Comparison of ENCODE assay signal across 24 mouse cellular contexts in the genomic region with DNA sequence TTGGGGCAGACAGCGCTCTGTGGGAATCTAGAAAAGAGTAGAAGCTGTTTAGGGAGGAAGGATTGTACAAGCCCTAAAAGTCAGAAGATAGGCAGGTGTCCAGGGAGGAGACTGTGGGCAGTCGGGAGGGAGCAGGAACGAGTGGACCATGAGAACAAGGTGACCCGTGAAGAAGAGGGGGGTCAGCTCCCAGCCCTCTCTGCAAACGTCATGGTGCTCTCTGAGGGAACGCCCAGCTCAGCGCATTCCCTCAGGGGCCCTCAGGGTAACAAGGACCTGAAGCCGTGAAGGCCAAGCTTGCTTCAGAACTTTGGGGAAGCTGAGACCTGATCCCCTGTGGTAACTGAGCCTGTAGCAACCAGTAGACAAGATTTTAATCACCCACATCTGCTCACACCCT. TPM values are rescaled to one million over a fixed set of nuclear protein-coding genes. Genes with fewer than 3 reads are reported as not detected.
"Had no signal": no experiment of that assay in that cellular context is flagged by ENCODE, and none has a peak within 500 bp of the region (broad histone marks: within the 10 kb centered on the region; RNA-seq: fewer than 3 reads in every experiment).

No protein-coding gene starts in this region.

- H3K9ac ChIP-seq: liver, embryonic 13.5 days; lung, embryonic 14.5 days; neural tube, embryonic 12.5 days; neural tube, embryonic 15.5 days had no signal

- H3K27me3 ChIP-seq: liver, embryonic 13.5 days; neural tube, embryonic 12.5 days had no signal

- DNase-seq: kidney, adult 2 months; kidney, postnatal 10 days; layer of hippocampus, postnatal 36 days; liver, embryonic 13.5 days; lung, embryonic 14.5 days; lung, postnatal 10 days; lung, postnatal 36 days; midbrain, embryonic 14.5 days; right cerebral cortex, adult 18-20 months; right cerebral cortex, postnatal 14 days; right cerebral cortex, postnatal 4 days; thymus, adult 2 months; thymus, postnatal 14 days; thymus, postnatal 4 days had no signal

- H3K27ac ChIP-seq: left cerebral cortex, adult 2 months; liver, embryonic 13.5 days; midbrain, embryonic 10.5 days; neural tube, embryonic 12.5 days; neural tube, embryonic 15.5 days; stomach, postnatal 0 days had no signal

- H3K9me3 ChIP-seq: liver, embryonic 13.5 days; midbrain, embryonic 10.5 days; neural tube, embryonic 12.5 days had no signal

- H3K4me1 ChIP-seq: midbrain, embryonic 10.5 days; neural tube, embryonic 12.5 days had no signal

- ATAC-seq: intestine, embryonic 16.5 days had no signal

- H3K4me3 ChIP-seq: left cerebral cortex, adult 2 months; liver, embryonic 13.5 days; megakaryocyte, embryonic 14.5 days; midbrain, embryonic 10.5 days; neural tube, embryonic 12.5 days; neural tube, embryonic 15.5 days had no signal

- H3K36me3 ChIP-seq: liver, embryonic 13.5 days; midbrain, embryonic 10.5 days; neural tube, embryonic 12.5 days; neural tube, embryonic 15.5 days had no signal

- H3K4me2 ChIP-seq: liver, embryonic 13.5 days; lung, embryonic 14.5 days; neural tube, embryonic 12.5 days; neural tube, embryonic 15.5 days had no signal

RNA-seq across cellular contexts. Expression of gene Chil1, which starts 31.9 kb away (rescaled TPM):
- polyA plus RNA-seq: lung, embryonic 14.5 days had no signal

RNA-seq across cellular contexts. Expression of gene Chit1, which starts 39.0 kb away (rescaled TPM):
- polyA plus RNA-seq: intestine, embryonic 16.5 days; kidney, adult 2 months; limb, embryonic 11.5 days; liver, adult 2 months; lung, embryonic 14.5 days; midbrain, embryonic 10.5 days; midbrain, embryonic 14.5 days; stomach, embryonic 14.5 days had no signal

RNA-seq across cellular contexts. Expression of gene Mybph, which starts 43.2 kb away (rescaled TPM):
- polyA plus RNA-seq: liver, adult 2 months; lung, embryonic 14.5 days; stomach, embryonic 14.5 days had no signal
